Mouse (Mus musculus): Measurements from ENCODE around the gene Ace. TPM values are rescaled to one million over a fixed set of nuclear protein-coding genes. Genes with fewer than 3 reads are reported as not detected.

Ace gene
- polyA plus RNA-seq, 1 experiment, result not detected

DNA sequence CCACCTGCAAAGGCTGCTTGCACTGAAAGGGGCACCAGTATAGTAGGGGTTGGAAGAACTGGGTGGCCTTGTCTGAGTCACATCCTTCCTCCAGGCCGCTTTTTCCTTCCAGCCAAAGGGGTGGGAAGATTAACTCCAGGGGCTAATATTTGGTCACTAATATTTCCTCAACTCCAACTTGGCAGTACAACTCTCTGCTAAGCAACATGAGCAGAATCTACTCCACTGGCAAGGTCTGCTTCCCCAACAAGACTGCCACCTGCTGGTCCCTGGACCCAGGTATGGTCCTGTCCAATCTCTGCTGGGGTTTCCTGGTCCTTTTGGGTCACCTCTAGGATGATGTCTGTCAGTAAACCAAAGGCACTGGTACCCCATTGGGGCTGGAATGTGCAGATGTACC lies 1.8 kb downstream of the Ace start:
- no peak for TF ChIP-seq POLR2A (IDR thresholded peaks at IDR 0.05; ENCODE audit: insufficient read depth, low read depth, low read length)
- no peak for TF ChIP-seq CTCF (IDR thresholded peaks at IDR 0.05; ENCODE audit: insufficient read depth, low read depth, low read length)
- H3K4me3 ChIP-seq (ENCODE audit: insufficient read depth, low read depth, low read length), result no peak overlapping the region
- H3K27ac ChIP-seq (ENCODE audit: insufficient read depth, low read depth, low read length), result no peak overlapping the region
- WGBS, result 68% methylated on average over 1 of the region's 1 CpGs
- H3K4me1 ChIP-seq (ENCODE audit: control insufficient read depth, insufficient read depth, low read length), result peaks cover 18% of the 10 kb centered on the region

DNA sequence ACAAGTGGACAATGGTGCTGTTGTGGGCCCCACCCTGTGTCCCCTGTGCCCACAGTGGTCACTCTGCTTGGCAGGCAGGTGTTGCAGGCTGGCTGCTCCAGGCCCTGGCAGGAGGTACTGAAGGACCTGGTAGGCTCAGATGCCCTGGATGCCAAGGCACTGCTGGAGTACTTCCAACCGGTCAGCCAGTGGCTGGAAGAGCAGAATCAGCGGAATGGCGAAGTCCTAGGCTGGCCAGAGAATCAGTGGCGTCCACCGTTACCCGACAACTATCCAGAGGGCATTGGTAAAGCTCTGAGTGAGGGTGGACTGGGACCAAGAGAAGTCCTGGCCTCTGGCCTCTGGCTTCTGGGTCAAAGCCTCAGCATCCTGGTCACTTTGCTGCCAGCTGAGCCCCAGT lies 6.8 kb downstream of the Ace start:
- WGBS, result 79% methylated on average over 6 of the region's 6 CpGs
- Histone ChIP-seq H3K4me3 (ENCODE audit: insufficient read depth, low read depth, low read length) (no peak overlapping the region), H3K4me1 (ENCODE audit: control insufficient read depth, insufficient read depth, low read length) (no peaks in the 10 kb centered on the region), H3K27ac (ENCODE audit: insufficient read depth, low read depth, low read length) (no peak overlapping the region)
- TF ChIP-seq POLR2A (IDR thresholded peaks at IDR 0.05; ENCODE audit: insufficient read depth, low read depth, low read length), result no peak
- TF ChIP-seq CTCF (IDR thresholded peaks at IDR 0.05; ENCODE audit: insufficient read depth, low read depth, low read length), result no peak

DNA sequence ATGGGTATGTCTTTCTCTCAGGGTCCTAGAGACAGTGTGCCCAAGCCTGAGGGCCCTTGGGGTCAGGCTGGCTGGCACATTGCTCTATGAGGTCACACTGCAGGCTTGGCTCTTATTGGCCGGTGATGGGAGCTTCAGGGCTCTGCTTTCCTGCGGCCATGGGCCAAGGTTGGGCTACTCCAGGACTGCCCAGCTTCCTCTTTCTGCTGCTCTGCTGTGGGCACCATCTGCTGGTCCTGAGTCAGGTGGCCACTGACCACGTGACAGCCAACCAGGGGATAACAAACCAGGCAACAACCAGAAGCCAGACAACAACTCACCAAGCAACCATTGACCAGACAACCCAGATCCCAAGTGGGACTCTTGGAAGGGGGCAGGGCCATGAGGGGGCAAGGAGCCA lies 7.3 kb downstream of the Ace start:
- 79% methylated on average over 3 of the region's 3 CpGs for WGBS
- H3K4me1 ChIP-seq (ENCODE audit: control insufficient read depth, insufficient read depth, low read length), result no peaks in the 10 kb centered on the region
- no peak overlapping the region for H3K27ac ChIP-seq (ENCODE audit: insufficient read depth, low read depth, low read length)
- no peak overlapping the region for H3K4me3 ChIP-seq (ENCODE audit: insufficient read depth, low read depth, low read length)
- no peak for TF ChIP-seq CTCF (IDR thresholded peaks at IDR 0.05; ENCODE audit: insufficient read depth, low read depth, low read length)
- TF ChIP-seq POLR2A (IDR thresholded peaks at IDR 0.05; ENCODE audit: insufficient read depth, low read depth, low read length), result no peak

DNA sequence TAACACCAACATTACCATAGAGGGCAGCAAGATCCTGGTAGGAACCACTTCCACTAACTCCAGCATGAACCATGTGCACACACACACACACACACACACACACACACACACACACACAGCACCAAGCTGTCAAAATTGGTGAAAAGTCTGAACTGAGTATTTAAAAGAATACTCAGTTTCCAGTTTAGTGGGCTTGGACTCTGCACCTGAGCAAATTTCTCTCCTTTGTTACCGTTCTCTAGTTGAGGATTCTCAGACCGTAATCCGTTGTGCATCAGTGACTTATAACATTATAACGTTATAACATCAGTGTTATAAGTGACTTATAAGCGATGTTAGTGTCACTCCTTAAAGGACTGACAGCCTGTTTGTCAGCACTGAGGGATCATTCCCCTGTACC lies 7.9 kb downstream of the Ace start:
- Histone ChIP-seq H3K4me3 (ENCODE audit: insufficient read depth, low read depth, low read length) (no peak overlapping the region), H3K4me1 (ENCODE audit: control insufficient read depth, insufficient read depth, low read length) (no peaks in the 10 kb centered on the region), H3K27ac (ENCODE audit: insufficient read depth, low read depth, low read length) (no peak overlapping the region)
- WGBS, result 96% methylated on average over 5 of the region's 5 CpGs
- no peak for TF ChIP-seq POLR2A (IDR thresholded peaks at IDR 0.05; ENCODE audit: insufficient read depth, low read depth, low read length)
- TF ChIP-seq CTCF (IDR thresholded peaks at IDR 0.05; ENCODE audit: insufficient read depth, low read depth, low read length), result no peak

DNA sequence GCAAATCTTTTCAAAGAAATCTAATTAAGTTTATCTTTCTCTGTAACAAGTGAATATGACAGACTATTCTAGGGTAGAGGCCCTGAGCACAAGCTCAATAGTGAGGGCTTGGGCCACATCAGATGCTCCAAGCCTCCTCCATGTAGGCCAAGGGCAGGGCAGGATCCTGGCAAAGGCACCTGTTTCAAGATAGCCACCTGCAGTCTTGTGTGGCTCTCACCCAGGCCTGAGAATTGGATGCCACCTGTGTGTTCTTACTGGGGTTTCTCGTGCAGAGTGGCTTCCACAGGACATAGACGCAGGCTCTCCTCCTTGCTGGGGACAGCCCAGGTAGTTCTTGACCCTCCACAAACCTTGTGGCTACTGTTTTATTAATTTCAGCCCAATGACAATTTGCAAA lies 10.5 kb downstream of the Ace start:
- H3K27ac ChIP-seq (ENCODE audit: insufficient read depth, low read depth, low read length), result no peak overlapping the region
- H3K4me1 ChIP-seq (ENCODE audit: control insufficient read depth, insufficient read depth, low read length), result no peaks in the 10 kb centered on the region
- no peak for TF ChIP-seq CTCF (IDR thresholded peaks at IDR 0.05; ENCODE audit: insufficient read depth, low read depth, low read length)
- no peak for TF ChIP-seq POLR2A (IDR thresholded peaks at IDR 0.05; ENCODE audit: insufficient read depth, low read depth, low read length)
- 94% methylated on average over 2 of the region's 2 CpGs for WGBS
- no peak overlapping the region for H3K4me3 ChIP-seq (ENCODE audit: insufficient read depth, low read depth, low read length)

DNA sequence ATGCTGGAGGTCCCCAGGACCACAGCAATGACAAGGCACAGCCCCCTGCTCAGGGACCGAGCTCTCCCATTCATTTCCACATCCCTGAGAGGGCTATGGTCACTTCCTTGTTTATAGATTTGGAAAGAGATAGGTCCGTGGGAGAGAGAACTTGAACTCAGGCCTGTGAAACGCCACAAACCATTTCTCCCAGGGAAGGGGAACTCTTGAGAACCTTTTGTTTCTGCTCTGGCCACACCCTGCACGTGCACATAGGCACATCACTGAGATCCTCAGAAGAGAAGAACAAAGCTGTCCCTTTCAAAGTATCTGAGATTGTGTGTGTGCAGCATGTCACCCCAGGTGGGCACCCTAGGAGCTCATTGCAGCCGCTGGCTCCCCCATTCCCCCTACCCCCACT lies 10.9 kb downstream of the Ace start:
- no peak overlapping the region for H3K4me3 ChIP-seq (ENCODE audit: insufficient read depth, low read depth, low read length)
- H3K4me1 ChIP-seq (ENCODE audit: control insufficient read depth, insufficient read depth, low read length), result no peaks in the 10 kb centered on the region
- WGBS, result 79% methylated on average over 5 of the region's 5 CpGs
- no peak overlapping the region for H3K27ac ChIP-seq (ENCODE audit: insufficient read depth, low read depth, low read length)
- TF ChIP-seq CTCF (IDR thresholded peaks at IDR 0.05; ENCODE audit: insufficient read depth, low read depth, low read length), result no peak
- TF ChIP-seq POLR2A (IDR thresholded peaks at IDR 0.05; ENCODE audit: insufficient read depth, low read depth, low read length), result no peak

DNA sequence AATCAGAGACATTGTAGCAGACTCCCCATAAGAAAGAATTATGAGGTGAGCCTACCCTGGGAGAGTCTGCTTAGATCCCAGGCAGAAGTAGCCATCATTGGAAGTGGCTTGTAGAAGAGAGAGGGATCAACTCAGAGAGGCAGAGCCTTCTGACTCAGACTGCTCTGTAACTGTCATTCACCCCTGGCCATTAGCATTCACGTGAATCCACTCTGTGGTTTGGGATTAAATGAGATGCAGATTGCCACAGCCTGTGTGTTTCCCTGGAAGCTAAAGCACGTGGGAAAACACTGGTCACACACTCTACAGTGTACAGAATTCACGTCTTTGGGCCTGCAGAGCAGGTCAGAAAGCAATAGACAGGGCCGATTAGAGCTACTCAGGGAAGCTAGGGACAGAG lies 16.7 kb downstream of the Ace start:
- 76% methylated on average over 4 of the region's 4 CpGs for whole genome bisulfite sequencing
- no peak overlapping the region for H3K4me3 ChIP-seq (ENCODE audit: insufficient read depth, low read depth, low read length)
- H3K27ac ChIP-seq (ENCODE audit: insufficient read depth, low read depth, low read length), result no peak overlapping the region

DNA sequence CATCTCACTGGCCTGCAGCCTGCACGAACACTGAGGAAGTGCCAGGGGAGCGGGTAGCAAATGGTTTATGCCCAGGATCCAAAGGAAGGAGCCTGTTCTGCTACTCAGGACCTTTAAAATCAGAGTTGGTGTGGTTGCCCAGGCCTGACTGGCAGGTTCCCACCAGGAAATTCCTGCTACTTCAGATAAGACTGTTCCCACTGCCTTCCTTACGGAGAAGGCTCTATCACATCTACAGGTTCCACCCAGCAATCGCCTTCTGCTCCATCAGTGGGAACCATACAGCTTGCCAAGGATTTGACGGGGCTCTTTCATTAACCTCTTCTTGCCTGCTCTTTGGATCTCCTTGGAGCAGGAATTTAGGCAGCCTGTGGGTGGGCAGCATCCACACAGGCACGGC lies 19.7 kb downstream of the Ace start:
- no peak for TF ChIP-seq CTCF (IDR thresholded peaks at IDR 0.05; ENCODE audit: insufficient read depth, low read depth, low read length)
- TF ChIP-seq POLR2A (IDR thresholded peaks at IDR 0.05; ENCODE audit: insufficient read depth, low read depth, low read length), result no peak
- Histone ChIP-seq H3K27ac (ENCODE audit: insufficient read depth, low read depth, low read length) (no peak overlapping the region), H3K4me3 (ENCODE audit: insufficient read depth, low read depth, low read length) (no peak overlapping the region), H3K4me1 (ENCODE audit: control insufficient read depth, insufficient read depth, low read length) (no peaks in the 10 kb centered on the region)
- WGBS, result 74% methylated on average over 6 of the region's 6 CpGs

More for the DNA sequence above, 16.7 kb downstream of the Ace start:
- no peaks in the 10 kb centered on the region for H3K4me1 ChIP-seq (ENCODE audit: control insufficient read depth, insufficient read depth, low read length)
- TF ChIP-seq POLR2A (IDR thresholded peaks at IDR 0.05; ENCODE audit: insufficient read depth, low read depth, low read length) (no peak), CTCF (IDR thresholded peaks at IDR 0.05; ENCODE audit: insufficient read depth, low read depth, low read length) (no peak)

DNA sequence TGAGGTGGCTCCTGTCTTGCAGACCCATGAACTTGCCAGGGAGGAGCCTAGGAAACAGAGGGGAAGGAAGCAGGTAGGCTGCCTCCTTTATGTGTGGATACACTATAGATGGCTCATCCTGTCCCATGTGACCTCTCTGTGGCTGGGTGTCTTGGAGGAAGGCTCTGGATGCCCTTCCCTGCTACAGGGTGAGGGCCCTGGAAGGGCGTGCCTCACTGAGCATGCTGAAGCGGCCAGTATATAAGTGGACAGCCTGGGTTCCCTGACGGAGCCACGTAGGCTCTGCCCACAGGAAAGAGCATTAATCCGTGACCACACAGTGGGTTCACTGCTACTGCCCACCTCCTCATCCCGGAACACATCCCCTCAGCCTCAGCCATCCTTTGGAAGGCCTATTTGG lies 21.7 kb downstream of the Ace start:
- TF ChIP-seq CTCF (IDR thresholded peaks at IDR 0.05; ENCODE audit: insufficient read depth, low read depth, low read length), result no peak
- no peak for TF ChIP-seq POLR2A (IDR thresholded peaks at IDR 0.05; ENCODE audit: insufficient read depth, low read depth, low read length)
- H3K4me3 ChIP-seq (ENCODE audit: insufficient read depth, low read depth, low read length), result no peak overlapping the region
- H3K27ac ChIP-seq (ENCODE audit: insufficient read depth, low read depth, low read length), result no peak overlapping the region
- 79% methylated on average over 6 of the region's 6 CpGs for WGBS
- no peaks in the 10 kb centered on the region for H3K4me1 ChIP-seq (ENCODE audit: control insufficient read depth, insufficient read depth, low read length)

DNA sequence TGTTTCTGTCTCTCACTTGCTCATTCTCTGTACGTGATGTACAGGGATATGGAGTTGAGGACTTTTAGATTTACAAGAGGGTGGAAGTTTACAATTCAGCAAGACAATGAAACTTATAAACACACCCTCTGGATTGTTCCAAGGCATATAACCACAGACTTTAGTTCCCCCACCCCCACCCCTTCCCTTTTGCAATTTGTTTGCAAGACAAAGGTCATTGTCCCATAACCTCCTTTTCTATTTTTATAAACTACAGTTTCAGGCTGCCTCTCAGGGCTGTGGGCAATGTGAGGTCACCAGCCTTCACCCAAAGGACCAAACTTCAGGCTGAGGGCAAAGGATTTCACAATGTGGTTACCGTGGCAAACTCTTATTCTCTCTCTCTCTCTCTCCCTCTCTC lies 22.5 kb downstream of the Ace start:
- no peak overlapping the region for H3K4me3 ChIP-seq (ENCODE audit: insufficient read depth, low read depth, low read length)
- TF ChIP-seq CTCF (IDR thresholded peaks at IDR 0.05; ENCODE audit: insufficient read depth, low read depth, low read length), result no peak
- H3K4me1 ChIP-seq (ENCODE audit: control insufficient read depth, insufficient read depth, low read length), result no peaks in the 10 kb centered on the region
- 77% methylated on average over 2 of the region's 2 CpGs for WGBS
- H3K27ac ChIP-seq (ENCODE audit: insufficient read depth, low read depth, low read length), result no peak overlapping the region

Measured in olfactory bulb, adult 2 months (tissue).